Mouse (Mus musculus) heart, embryonic 12.5 days (tissue): Measurements from ENCODE around the gene Ero1lb. TPM values are rescaled to one million over a fixed set of nuclear protein-coding genes. Genes with fewer than 3 reads are reported as not detected.
"Not testable (repeated sequence)": the region's sequence is repeated elsewhere in the genome, so short reads cannot be mapped to it uniquely, and the experiment has no call there.

Experiments used
- ATAC-seq: fragments of 200-750 bp; cut with Nextera tagmentation; 2 replicates; pipeline ENCODE4 v1.8.0; 2017; ENCODE audit warnings: moderate TSS enrichment, moderate library complexity; ENCODE audit not compliant: insufficient number of reproducible peaks, low FRiP score
- H3K27ac ChIP-seq: fragments of 300-500 bp; sonication (generic); 2 replicates; pipeline ENCODE4 v1.5.1; 2016; ENCODE audit warnings: mild to moderate bottlenecking, moderate library complexity; ENCODE audit not compliant: poor library complexity, severe bottlenecking
- H3K27me3 ChIP-seq: fragments of 300-500 bp; sonication (generic); replicated peaks from 2 replicates; pipeline ENCODE4 v1.6.1; 2016; ENCODE audit warnings: mild to moderate bottlenecking, moderate library complexity
- H3K36me3 ChIP-seq: fragments of 300-500 bp; sonication (generic); 2 replicates; pipeline ENCODE4 v1.6.1; 2016; ENCODE audit warnings: mild to moderate bottlenecking, moderate library complexity
- H3K4me1 ChIP-seq: fragments of 300-500 bp; sonication (generic); replicated peaks from 2 replicates; pipeline ENCODE4 v1.6.1; 2016; ENCODE audit warnings: mild to moderate bottlenecking
- H3K4me2 ChIP-seq: fragments of 300-500 bp; sonication (generic); 2 replicates; pipeline ENCODE4 v1.6.1; 2016; ENCODE audit warnings: mild to moderate bottlenecking, moderate library complexity
- H3K4me3 ChIP-seq: fragments of 300-500 bp; sonication (generic); 2 replicates; pipeline ENCODE4 v1.5.1; 2016; ENCODE audit warnings: mild to moderate bottlenecking
- H3K9ac ChIP-seq: fragments of 300-500 bp; sonication (generic); 2 replicates; pipeline ENCODE4 v1.6.1; 2016; ENCODE audit warnings: mild to moderate bottlenecking, moderate library complexity
- H3K9me3 ChIP-seq: fragments of 300-500 bp; sonication (generic); replicated peaks from 2 replicates; pipeline ENCODE4 v1.6.1; 2016; ENCODE audit warnings: mild to moderate bottlenecking, moderate library complexity
- WGBS: fragments of 180-500 bp; shearing (Covaris S2); methylation state at CpG from one replicate; pipeline ENCODE4 v1.1.7; 2016; 5-methylcytosine and 5-hydroxymethylcytosine counted together
- polyA plus RNA-seq: library from polyadenylated mRNA; unstranded; fragments of >200 nt; fragmentation: Nextera tagmentation; extraction: Ambion mirVana; gene quantifications from 2 replicates; pipeline ENCODE4 v1.2.1, GENCODE M21; 2016

Ero1lb gene
- polyA plus RNA-seq, 1 experiment from 2014 or later = 7.8 TPM

DNA sequence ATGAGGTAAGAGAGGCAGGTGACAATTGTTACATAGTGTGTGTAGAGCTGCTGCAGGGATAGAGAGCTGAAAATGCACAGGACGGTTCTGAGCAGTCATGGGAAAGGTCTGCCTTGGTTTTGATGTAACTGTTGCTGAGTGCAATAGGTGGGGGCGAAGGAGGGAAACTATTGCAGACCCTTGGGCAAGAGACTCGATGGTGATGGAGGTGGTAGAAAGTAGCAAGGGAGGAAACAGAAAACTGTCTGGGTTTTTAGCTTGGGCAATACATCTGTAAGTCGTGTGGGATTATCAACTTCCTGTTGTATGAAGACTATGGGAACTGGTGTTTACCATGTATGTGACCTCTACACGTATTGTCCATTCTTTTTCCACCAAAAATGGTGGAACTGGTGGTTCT lies 12.5 kb downstream of the Ero1lb start:
- no peaks in the 10 kb centered on the region for H3K9me3 ChIP-seq
- no peaks in the 10 kb centered on the region for H3K36me3 ChIP-seq
- H3K27ac ChIP-seq = no peak overlapping the region
- H3K4me2 ChIP-seq = no peak overlapping the region
- WGBS = 79% methylated on average over 5 of the region's 5 CpGs
- H3K4me1 ChIP-seq = no peaks in the 10 kb centered on the region
- no peak overlapping the region for H3K4me3 ChIP-seq
- no peak overlapping the region for H3K9ac ChIP-seq
- no peaks in the 10 kb centered on the region for H3K27me3 ChIP-seq
- no peak for ATAC-seq

DNA sequence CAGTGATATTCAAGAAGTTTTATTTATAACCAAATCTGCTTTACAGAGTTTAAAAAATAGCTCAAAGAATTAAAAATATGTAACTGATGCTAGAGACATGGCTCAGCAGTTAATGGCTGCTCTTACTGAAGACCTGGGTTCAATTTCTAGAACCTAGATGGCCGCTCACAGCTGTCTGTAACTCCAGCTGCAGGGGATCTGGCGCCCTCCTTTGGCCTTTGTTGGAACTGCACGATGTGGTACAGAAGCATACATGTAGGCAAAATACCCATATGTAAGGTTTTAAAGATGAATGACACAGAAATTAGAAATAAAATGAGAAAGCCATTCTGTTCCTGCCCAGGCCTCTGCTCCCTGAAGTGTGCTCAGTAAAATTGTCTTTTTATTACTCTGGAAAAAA lies 23.3 kb downstream of the Ero1lb start:
- no peak for ATAC-seq
- 10% methylated on average over 3 of the region's 3 CpGs for WGBS
- H3K27me3 ChIP-seq = no peaks in the 10 kb centered on the region
- no peak overlapping the region for H3K4me3 ChIP-seq
- no peaks in the 10 kb centered on the region for H3K4me1 ChIP-seq
- no peak overlapping the region for H3K4me2 ChIP-seq
- no peaks in the 10 kb centered on the region for H3K36me3 ChIP-seq
- no peak overlapping the region for H3K27ac ChIP-seq
- H3K9ac ChIP-seq = no peak overlapping the region
- no peaks in the 10 kb centered on the region for H3K9me3 ChIP-seq

DNA sequence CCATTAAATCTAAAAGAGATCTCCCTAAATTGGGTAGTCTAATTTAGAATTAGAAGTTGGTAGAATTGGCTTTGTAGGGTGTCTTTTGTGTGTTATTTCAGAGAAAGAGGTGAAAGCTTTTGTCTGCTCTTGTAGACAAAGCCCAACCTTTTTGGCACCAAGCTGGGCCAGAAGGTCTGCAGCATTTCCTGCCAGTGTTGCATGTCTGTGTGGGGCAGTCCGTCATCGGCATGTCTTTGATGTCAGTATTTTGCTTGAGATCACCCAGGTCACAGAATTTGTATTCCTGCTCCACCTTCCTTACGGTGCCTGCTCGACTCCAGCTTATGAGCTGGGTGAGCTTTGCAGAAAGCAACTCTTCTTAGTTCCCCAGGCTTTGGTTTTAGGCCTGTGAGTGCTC lies 31.4 kb downstream of the Ero1lb start:
- not testable (repeated sequence) for H3K27me3 ChIP-seq, H3K4me1 ChIP-seq, ATAC-seq, H3K36me3 ChIP-seq, H3K4me3 ChIP-seq, H3K9me3 ChIP-seq, H3K9ac ChIP-seq, H3K27ac ChIP-seq, H3K4me2 ChIP-seq
- 54% methylated on average over 4 of the region's 4 CpGs for WGBS

DNA sequence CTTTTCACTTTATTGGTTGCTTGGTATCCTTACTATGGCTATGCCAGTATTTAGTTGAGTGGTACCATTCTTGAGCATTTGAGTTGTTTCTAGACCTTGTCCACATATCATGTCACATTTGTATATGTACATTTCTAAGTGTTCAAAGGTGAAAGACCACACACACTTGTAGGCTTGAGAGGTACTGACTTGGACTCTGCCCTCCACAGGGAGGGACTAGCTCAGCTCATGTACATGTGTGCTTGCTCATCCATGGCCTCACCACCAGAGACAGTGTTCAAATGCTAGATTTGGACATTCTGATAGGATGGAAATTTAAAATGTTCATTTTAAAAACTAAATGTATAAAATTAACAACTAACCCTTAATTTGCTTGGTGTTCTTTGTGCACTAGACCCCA lies 44.5 kb downstream of the Ero1lb start:
- not testable (repeated sequence) for H3K4me1 ChIP-seq, H3K27ac ChIP-seq, H3K4me2 ChIP-seq, H3K9me3 ChIP-seq, H3K4me3 ChIP-seq, ATAC-seq, H3K27me3 ChIP-seq, H3K36me3 ChIP-seq, H3K9ac ChIP-seq

DNA sequence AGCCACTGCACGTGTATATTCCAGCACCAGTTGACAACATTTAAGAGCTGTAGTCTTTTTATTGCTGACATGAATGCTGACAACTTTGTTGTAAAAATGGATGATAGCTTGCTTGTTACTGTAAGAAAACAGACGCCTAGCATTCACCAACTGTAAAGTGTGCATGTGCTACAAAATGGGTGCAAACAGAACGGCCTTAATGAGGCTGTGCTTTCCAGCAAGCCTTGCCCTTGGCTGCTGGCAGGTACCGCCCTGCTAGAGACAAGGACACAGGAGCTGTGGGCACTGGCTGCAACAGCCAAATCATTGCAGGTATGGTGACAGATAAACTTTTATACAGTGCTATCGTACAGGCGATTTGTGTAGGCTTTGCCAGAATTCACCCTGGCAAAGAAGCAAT lies 48.4 kb downstream of the Ero1lb start:
- not testable (repeated sequence) for ATAC-seq, H3K4me2 ChIP-seq, H3K4me3 ChIP-seq, H3K9me3 ChIP-seq, H3K27me3 ChIP-seq, H3K36me3 ChIP-seq, H3K9ac ChIP-seq
- Histone ChIP-seq H3K27ac (peak overlapping the region; percentile 85), H3K4me1 (peaks cover 23% of the 10 kb centered on the region)
- 75% methylated on average over 6 of the region's 6 CpGs for WGBS

DNA sequence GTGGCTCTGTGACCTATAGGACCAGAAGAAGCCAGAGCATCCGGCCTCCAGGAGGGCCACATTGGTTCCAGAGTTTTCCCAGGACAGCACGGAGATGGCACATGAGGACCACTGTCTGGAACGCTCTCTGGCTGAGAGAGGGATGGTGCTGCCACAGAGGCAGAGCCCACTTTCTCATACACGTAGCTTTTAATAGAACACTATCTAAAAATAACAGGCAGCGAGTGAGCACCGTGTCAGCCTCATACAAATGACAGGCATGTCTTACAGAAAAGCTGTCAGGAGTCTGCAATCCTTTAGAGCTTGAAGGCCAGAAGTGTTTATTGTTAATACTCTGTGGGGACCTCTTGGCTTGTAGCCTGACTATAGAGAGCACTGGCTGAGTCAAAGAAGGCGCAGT lies 48.9 kb downstream of the Ero1lb start:
- 20% methylated on average over 7 of the region's 7 CpGs for WGBS
- peaks cover 23% of the 10 kb centered on the region for H3K4me1 ChIP-seq
- H3K9ac ChIP-seq, H3K9me3 ChIP-seq, H3K36me3 ChIP-seq, H3K4me3 ChIP-seq, H3K27me3 ChIP-seq: not testable (repeated sequence)
- peak; percentile 78 for ATAC-seq
- H3K27ac ChIP-seq = peak overlapping the region; percentile 85
- peak overlapping the region; percentile 32 for H3K4me2 ChIP-seq

DNA sequence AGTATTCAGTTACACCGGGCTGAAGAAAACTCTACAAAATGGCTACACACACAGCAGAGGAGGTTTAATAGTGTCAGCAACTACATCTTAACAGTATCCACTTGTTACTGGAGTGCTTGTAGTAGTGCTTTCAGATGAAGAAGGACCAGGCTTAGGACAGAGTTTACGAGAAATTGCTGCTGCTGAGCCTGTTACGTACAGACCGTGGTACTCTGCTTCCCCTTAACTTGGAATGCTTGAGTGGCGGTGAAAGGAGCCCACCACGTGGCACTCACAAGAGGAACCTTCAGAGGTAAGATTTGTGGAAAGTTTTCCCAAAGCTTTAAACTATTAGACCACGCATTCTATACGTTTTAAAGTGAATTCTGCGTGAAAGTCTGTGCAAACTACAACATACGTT lies 49.3 kb downstream of the Ero1lb start:
- not testable (repeated sequence) for H3K4me3 ChIP-seq, H3K9me3 ChIP-seq, H3K27me3 ChIP-seq, H3K9ac ChIP-seq
- peak; percentile 40; the same call in 1 of the 2 replicates for ATAC-seq
- Histone ChIP-seq H3K4me1 (peaks cover 23% of the 10 kb centered on the region), H3K4me2 (peak overlapping the region; percentile 32), H3K36me3 (peaks cover 13% of the 10 kb centered on the region), H3K27ac (peak overlapping the region; percentile 85)
- WGBS = 53% methylated on average over 10 of the region's 10 CpGs

DNA sequence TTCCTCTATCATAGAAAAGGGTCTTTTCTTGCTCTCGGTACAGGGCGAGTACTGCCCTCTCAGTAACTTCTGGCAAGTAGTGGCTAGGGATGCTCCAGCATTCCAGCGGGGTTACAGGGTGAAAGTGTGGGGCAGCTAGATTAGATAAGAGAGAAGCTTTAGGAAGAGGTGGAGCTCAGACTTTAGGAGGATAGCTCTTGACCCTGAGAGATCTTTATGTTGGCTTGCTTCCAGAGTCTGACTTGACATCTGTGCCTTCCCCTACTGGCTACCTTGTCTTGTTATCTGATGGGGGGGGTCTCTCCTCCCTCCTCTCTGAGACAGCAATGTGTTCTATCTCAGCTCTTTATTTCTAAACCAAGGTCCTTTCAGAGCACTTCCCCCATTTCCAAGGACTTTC lies 50.8 kb downstream of the Ero1lb start:
- H3K9me3 ChIP-seq, H3K27me3 ChIP-seq, H3K9ac ChIP-seq, H3K27ac ChIP-seq, H3K4me3 ChIP-seq: not testable (repeated sequence)
- peaks cover 23% of the 10 kb centered on the region for H3K4me1 ChIP-seq
- peak overlapping the region; percentile 36; the same call in 1 of the 2 replicates for H3K4me2 ChIP-seq
- WGBS = 19% methylated on average over 3 of the region's 3 CpGs
- peaks cover 26% of the 10 kb centered on the region for H3K36me3 ChIP-seq
- ATAC-seq = peak; percentile 67

DNA sequence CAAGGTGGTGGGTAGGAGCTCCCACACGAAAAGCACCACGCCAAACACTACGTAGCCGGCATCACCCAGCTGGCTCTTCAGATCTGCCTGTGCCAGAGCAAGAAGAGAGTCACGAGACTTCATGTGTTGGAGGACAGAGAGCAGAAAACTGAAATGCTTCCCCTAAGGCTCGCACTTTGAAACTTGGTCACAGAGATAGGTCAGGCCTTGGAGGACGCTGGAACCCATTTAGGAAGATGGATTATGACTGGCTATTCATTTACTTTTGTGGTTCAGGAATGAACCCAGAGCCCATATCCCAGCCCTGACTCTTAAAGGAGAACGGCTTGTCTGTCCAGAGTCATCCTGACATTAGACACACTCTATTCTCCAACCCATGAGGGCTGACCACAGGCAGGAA lies 54.1 kb downstream of the Ero1lb start:
- ATAC-seq, H3K27ac ChIP-seq, H3K4me3 ChIP-seq, H3K4me2 ChIP-seq, H3K9ac ChIP-seq, H3K27me3 ChIP-seq, H3K9me3 ChIP-seq: not testable (repeated sequence)
- 90% methylated on average over 8 of the region's 8 CpGs for WGBS
- H3K4me1 ChIP-seq = peaks cover 14% of the 10 kb centered on the region
- H3K36me3 ChIP-seq = peaks cover 39% of the 10 kb centered on the region

DNA sequence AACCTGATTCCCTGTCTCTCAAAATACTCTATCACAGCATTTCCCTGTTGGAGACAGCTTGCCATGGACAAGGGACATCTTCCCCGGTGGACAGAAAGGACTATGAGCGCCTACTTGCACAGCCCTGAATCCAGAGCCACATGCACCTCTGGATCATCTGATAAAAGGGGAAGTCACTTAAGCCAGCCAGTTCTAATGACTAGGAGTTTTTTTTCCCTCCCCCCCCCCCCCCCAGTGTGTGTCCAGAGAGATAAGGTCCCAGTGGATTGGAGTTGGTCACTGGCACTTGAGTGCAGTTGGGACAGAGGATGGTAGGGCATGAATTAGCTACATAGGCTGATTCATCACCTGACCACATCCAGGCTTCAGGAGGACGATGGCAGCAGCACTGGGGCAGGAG lies 60.4 kb downstream of the Ero1lb start:
- not testable (repeated sequence) for ATAC-seq, H3K4me2 ChIP-seq, H3K4me1 ChIP-seq, H3K9ac ChIP-seq, H3K27me3 ChIP-seq, H3K27ac ChIP-seq, H3K4me3 ChIP-seq, H3K9me3 ChIP-seq
- peaks cover 18% of the 10 kb centered on the region for H3K36me3 ChIP-seq
- WGBS = 75% methylated on average over 3 of the region's 3 CpGs

DNA sequence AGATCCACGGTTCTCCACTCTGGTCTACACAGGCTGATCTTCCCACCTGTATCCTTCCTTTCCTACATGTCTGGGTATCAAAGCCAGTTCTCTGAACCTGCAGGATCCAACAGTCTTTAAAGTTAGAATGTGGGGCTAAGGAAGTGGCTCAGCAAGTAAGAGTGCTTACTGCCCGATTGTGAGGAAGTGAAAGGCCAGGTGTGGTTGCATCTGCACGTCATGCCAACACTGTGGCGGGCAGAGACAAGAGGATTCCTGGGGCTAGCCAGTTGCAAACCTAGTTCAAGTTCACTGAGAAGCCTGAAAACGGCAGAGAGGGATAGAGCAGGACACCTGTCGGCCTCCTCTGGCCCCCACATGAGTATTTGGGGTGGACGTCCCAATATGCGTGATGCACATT lies 62.1 kb downstream of the Ero1lb start:
- not testable (repeated sequence) for H3K4me1 ChIP-seq, H3K27me3 ChIP-seq, H3K27ac ChIP-seq, H3K4me2 ChIP-seq, ATAC-seq, H3K4me3 ChIP-seq, H3K36me3 ChIP-seq, H3K9me3 ChIP-seq, H3K9ac ChIP-seq
- WGBS = 86% methylated on average over 8 of the region's 8 CpGs

DNA sequence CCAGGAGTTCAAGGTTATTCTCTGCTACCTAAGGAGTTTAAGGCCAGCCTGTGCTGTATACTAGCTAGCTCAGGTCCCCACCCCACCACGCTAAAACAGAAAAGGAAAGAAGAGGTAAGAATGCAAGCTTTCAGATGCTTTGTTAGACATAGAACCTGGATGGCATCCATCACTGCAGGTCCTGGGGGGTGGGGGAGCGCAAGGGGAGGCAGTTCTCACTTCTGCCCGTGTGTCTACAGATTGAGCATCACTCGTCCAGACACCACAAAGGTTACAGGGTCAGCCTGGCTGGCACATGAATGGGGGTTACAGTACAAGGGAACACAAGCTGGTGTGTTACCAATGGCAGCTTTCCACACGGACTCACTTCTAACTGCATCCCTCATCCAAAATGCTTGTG lies 62.5 kb downstream of the Ero1lb start:
- ATAC-seq, H3K9ac ChIP-seq: not testable (repeated sequence)

More for the DNA sequence above, 62.5 kb downstream of the Ero1lb start:
- not testable (repeated sequence) for H3K4me3 ChIP-seq, H3K9me3 ChIP-seq, H3K4me2 ChIP-seq, H3K27ac ChIP-seq, H3K4me1 ChIP-seq, H3K27me3 ChIP-seq, H3K36me3 ChIP-seq
- 84% methylated on average over 5 of the region's 5 CpGs for WGBS
